Mouse (Mus musculus): Measurements from ENCODE around the gene Trak1.

Trak1 gene

GRCm38 (mm10) chr9:121393104-121393503, 95.8 kb downstream of the Trak1 start:
- no peak for DNase-seq (ENCODE audit: low spot score in 2 of 2)

GRCm38 (mm10) chr9:121394882-121395281, 97.6 kb downstream of the Trak1 start:
- no peak for DNase-seq (ENCODE audit: low spot score in 2 of 2)

- DNase-seq (ENCODE audit: low spot score in 2 of 2), result no peak
Measured at GRCm38 (mm10) chr9:121395812-121396211, 98.5 kb downstream of the Trak1 start.

- no peak for DNase-seq (ENCODE audit: low spot score in 2 of 2)
Measured at GRCm38 (mm10) chr9:121398100-121398760, 100.9 kb downstream of the Trak1 start.

- peak in 1 of 2 experiments; percentile 72 for DNase-seq (ENCODE audit: low spot score in 2 of 2)
Measured at GRCm38 (mm10) chr9:121398761-121399160, 101.5 kb downstream of the Trak1 start.

- peak in 1 of 2 experiments; percentile 63 for DNase-seq (ENCODE audit: low spot score in 2 of 2)
Measured at GRCm38 (mm10) chr9:121400608-121401007, 103.3 kb downstream of the Trak1 start.

- peak; percentile 90 to 93 for DNase-seq (ENCODE audit: low spot score in 2 of 2)
Measured at GRCm38 (mm10) chr9:121403157-121403671, 105.9 kb downstream of the Trak1 start.

- DNase-seq (ENCODE audit: low spot score in 2 of 2), result no peak
Measured at GRCm38 (mm10) chr9:121403699-121404098, 106.4 kb downstream of the Trak1 start.

- DNase-seq (ENCODE audit: low spot score in 2 of 2), result no peak
Measured at GRCm38 (mm10) chr9:121405088-121405681, 107.9 kb downstream of the Trak1 start.

- DNase-seq (ENCODE audit: low spot score in 2 of 2), result no peak
Measured at GRCm38 (mm10) chr9:121405792-121406191, 108.5 kb downstream of the Trak1 start.

- peak in 1 of 2 experiments; percentile 57 for DNase-seq (ENCODE audit: low spot score in 2 of 2)
Measured at GRCm38 (mm10) chr9:121414237-121414636, 116.9 kb downstream of the Trak1 start.

- DNase-seq (ENCODE audit: low spot score in 2 of 2), result no peak
Measured at GRCm38 (mm10) chr9:121415626-121416241, 118.4 kb downstream of the Trak1 start.

GRCm38 (mm10) chr9:121416460-121416859, 119.2 kb downstream of the Trak1 start:
- DNase-seq (ENCODE audit: low spot score in 2 of 2), result no peak

- no peak for DNase-seq (ENCODE audit: low spot score in 2 of 2)
Measured at GRCm38 (mm10) chr9:121416872-121417637, 119.8 kb downstream of the Trak1 start.

GRCm38 (mm10) chr9:121419011-121419410, 121.7 kb downstream of the Trak1 start:
- no peak for DNase-seq (ENCODE audit: low spot score in 2 of 2)

GRCm38 (mm10) chr9:121419573-121419972, 122.3 kb downstream of the Trak1 start:
- no peak for DNase-seq (ENCODE audit: low spot score in 2 of 2)

- no peak for DNase-seq (ENCODE audit: low spot score in 2 of 2)
Measured at GRCm38 (mm10) chr9:121420817-121421216, 123.5 kb downstream of the Trak1 start.

GRCm38 (mm10) chr9:121422402-121422801, 125.1 kb downstream of the Trak1 start:
- DNase-seq (ENCODE audit: low spot score in 2 of 2), result no peak

GRCm38 (mm10) chr9:121423621-121424020, 126.3 kb downstream of the Trak1 start:
- DNase-seq (ENCODE audit: low spot score in 2 of 2), result no peak

GRCm38 (mm10) chr9:121424281-121425164, 127.2 kb downstream of the Trak1 start:
- no peak for DNase-seq (ENCODE audit: low spot score in 2 of 2)

- DNase-seq (ENCODE audit: low spot score in 2 of 2), result no peak
Measured at GRCm38 (mm10) chr9:121426451-121426850, 129.1 kb downstream of the Trak1 start.

Data from right cerebral cortex, postnatal 36 days (tissue).